Mouse (Mus musculus): ENCODE data around the gene Rab25. TPM values are rescaled to one million over a fixed set of nuclear protein-coding genes. Genes with fewer than 3 reads are reported as not detected.

The Rab25 gene
- total RNA-seq, 2 experiments from 2014 or later: not detected

DNA sequence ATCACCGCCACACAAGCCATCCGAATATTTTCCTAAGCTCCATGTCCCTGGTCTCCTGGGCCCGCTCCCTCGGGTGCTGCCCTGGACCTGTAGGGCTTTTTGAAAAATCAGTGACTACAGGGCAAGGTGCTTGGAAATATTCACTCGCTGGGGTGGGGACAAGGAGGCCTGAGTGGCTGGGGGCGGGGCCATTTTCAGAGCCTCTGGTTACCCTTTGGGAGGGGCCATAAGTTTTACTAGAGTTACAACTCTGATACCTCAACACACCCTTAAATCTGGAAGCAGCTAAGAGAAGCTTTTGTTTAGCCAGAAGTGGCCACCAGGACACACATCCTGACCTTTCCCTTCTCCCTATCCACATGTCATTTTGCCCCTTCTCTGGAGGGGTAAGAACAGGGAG is 11.0 kb downstream of the Rab25 start:
- DNase-seq (ENCODE audit: extremely low spot score in 1 of 2, low spot score in 2 of 2): no peak
- intact Hi-C loops (cut with DNase I): no loop called here
- no peak for TF ChIP-seq CTCF (IDR thresholded peaks at IDR 0.05)
- H3K4me3 ChIP-seq: peak overlapping the region; percentile 55
- peak overlapping the region; percentile 74 for H3K27ac ChIP-seq

DNA sequence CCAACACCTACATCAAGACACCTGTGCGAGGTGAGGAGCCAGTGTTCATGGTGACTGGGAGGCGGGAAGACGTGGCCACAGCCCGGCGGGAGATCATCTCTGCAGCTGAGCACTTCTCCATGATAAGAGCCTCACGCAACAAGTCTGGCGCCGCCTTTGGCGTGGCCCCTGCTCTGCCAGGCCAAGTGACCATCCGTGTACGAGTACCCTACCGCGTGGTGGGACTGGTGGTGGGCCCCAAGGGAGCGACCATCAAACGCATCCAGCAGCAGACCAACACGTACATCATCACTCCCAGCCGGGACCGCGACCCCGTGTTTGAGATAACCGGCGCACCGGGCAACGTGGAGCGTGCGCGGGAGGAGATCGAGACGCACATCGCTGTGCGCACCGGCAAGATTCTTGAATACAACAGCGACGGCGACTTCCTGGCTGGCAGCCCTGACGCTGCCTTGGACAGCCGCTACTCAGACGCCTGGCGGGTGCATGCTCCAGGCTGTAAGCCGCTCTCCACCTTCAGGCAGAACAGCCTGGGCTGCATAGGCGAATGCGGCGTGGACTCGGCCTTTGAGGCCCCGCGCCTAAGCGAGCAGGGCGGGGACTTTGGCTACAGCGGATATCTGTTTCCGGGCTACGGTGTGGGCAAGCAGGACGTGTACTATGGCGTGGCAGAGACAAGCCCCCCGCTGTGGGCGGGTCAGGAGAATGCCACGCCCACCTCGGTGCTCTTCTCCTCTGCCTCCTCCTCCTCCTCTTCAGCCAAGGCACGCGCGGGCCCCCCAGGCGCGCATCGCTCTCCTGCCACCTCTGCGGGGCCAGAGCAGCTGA is 11.8 kb downstream of the Rab25 start:
- intact Hi-C loops (cut with DNase I): no loop called here
- H3K27ac ChIP-seq: peak overlapping the region; percentile 83
- TF ChIP-seq CTCF (IDR thresholded peaks at IDR 0.05): no peak

DNA sequence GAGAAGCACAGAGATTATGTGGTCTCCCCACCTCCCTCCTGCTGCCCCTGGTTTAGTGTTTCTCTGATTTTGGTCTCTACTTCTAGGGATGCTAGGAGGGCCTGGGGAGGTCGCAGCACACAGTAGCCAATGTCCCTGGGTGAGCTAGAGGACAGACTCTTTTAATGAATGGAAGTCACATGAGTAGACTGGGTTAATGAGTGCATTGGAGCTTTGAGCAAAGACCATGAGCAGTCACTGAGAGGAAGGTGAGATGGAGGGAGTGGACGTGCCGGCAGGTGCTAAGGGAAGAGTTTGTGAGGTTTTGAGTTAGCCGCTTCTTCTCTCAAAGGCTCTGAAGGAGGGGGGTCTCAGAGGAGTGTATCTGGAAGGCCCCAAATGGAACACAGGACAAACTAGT is 12.6 kb downstream of the Rab25 start:
- intact Hi-C loops (cut with DNase I): no loop called here
- Histone ChIP-seq H3K27ac (no peak overlapping the region), H3K4me3 (no peak overlapping the region)
- no peak for TF ChIP-seq CTCF (IDR thresholded peaks at IDR 0.05)
- DNase-seq (ENCODE audit: extremely low spot score in 1 of 2, low spot score in 2 of 2): no peak

More for the DNA sequence above, 11.8 kb downstream of the Rab25 start:
- H3K4me3 ChIP-seq: peak overlapping the region; percentile 55
- DNase-seq (ENCODE audit: extremely low spot score in 1 of 2, low spot score in 2 of 2): peak; percentile 74 to 76

DNA sequence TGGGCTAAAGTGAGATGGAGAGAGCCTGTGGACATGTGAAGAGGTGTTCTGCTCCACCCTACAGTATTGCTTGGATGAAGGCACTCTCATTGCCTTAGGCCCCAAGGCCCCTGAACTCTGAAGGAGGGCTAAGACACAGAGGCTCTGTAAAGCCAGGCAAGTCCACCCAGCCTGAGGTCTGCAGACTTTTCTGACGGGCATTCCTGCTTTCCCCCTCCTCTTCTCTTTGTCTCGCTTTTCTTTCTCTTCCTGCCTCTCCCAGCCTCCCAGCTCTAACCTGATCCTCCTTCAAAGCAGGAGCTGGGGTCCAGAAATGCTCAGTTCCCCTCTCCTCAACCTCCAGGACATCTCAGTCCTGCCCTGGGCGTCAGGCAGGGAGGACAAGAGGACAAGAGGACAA is 13.1 kb downstream of the Rab25 start:
- H3K4me3 ChIP-seq: no peak overlapping the region
- no peak for TF ChIP-seq CTCF (IDR thresholded peaks at IDR 0.05)
- no peak overlapping the region for H3K27ac ChIP-seq
- intact Hi-C loops (cut with DNase I): no loop called here
- no peak for DNase-seq (ENCODE audit: extremely low spot score in 1 of 2, low spot score in 2 of 2)

DNA sequence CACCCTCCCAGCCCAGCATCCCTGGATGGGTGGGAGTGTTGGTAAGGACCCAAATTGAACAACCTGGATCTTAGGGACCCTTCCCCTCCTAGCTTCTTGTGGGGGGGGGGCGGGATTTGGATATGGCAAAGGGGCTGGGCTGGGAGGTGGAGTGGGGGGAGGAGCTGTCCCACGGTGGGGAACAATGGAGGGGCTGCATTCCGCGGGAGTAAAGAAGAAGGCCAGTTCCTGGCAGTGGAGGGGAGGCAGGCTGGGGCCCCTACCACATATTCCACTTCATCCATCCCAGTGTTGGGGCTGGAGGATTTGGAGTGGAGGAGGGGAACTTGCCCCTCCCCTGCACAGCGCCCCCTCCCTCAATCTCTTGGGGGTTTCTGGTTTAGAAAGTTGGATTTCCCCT is 14.4 kb downstream of the Rab25 start:
- H3K4me3 ChIP-seq: no peak overlapping the region
- no peak for TF ChIP-seq CTCF (IDR thresholded peaks at IDR 0.05)
- no peak for DNase-seq (ENCODE audit: extremely low spot score in 1 of 2, low spot score in 2 of 2)
- intact Hi-C loops (cut with DNase I): no loop called here
- H3K27ac ChIP-seq: no peak overlapping the region

DNA sequence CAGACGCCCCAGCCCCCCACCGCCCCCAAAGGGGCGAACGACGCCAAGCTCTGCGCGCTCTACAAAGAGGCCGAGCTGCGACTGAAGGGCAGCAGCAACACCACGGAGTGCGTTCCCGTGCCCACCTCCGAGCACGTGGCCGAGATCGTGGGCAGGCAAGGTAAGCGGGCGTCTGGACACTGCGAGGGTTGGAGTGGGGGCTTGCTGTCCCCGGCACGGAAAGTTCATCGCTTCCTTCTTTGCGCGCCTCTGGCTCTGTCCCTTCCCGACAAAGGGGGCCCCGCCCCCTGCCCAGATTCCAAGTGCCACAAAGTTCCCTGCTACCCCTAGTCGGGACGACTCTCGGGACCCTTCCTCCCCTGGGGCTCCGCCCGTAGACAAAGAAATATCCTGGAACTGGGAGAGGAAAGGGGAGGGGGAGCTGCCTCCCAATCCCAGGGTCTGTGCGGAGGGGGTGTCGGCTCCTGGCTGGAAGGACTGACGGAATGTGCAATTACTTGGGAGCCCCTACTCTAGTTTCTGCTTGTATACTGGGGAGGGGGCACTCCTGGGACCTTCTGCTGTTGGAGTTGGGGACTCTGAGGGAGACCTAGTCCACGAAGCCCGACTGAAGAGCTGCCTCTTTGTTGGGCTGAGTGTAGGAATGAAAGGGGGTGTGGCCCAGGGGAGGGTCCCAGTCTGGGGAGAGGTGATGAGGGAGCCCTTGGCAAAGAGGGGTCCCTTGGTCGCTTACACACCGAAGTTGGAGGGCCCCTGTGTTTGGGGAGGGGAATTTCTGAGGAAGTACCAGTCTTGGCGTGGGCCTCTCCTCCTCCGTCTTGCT is 15.2 kb downstream of the Rab25 start:
- no peak overlapping the region for H3K27ac ChIP-seq
- DNase-seq (ENCODE audit: extremely low spot score in 1 of 2, low spot score in 2 of 2): no peak
- peak overlapping the region; percentile 96 for H3K4me3 ChIP-seq
- intact Hi-C loops (cut with DNase I): no loop called here
- no peak for TF ChIP-seq CTCF (IDR thresholded peaks at IDR 0.05)

DNA sequence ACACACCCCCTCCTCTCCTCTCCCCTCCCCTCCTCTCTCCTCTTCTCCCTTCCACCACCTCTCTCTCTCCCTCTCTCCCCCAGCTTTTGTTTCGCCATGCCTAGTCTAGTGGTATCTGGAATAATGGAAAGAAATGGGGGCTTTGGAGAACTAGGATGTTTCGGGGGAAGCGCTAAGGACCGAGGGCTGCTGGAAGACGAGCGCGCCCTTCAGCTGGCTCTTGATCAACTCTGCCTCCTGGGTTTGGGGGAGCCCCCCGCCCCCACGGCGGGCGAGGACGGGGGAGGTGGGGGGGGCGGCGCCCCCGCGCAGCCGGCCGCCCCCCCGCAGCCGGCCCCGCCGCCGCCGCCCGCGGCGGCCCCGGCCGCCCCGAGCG is 15.8 kb downstream of the Rab25 start, which contains the start of gene Mex3a:
Gene Mex3a (plus strand): TSS at position 97 of the 376 bp plus-strand sequence.
- Histone ChIP-seq H3K4me3 (peak within 1 kb of the TSS; percentile 96), H3K27ac (peak within 1 kb of the TSS; percentile 89)
- TF ChIP-seq CTCF (IDR thresholded peaks at IDR 0.05): no peak
- no peak for DNase-seq (ENCODE audit: extremely low spot score in 1 of 2, low spot score in 2 of 2)
- intact Hi-C loops (cut with DNase I): no loop called here

DNA sequence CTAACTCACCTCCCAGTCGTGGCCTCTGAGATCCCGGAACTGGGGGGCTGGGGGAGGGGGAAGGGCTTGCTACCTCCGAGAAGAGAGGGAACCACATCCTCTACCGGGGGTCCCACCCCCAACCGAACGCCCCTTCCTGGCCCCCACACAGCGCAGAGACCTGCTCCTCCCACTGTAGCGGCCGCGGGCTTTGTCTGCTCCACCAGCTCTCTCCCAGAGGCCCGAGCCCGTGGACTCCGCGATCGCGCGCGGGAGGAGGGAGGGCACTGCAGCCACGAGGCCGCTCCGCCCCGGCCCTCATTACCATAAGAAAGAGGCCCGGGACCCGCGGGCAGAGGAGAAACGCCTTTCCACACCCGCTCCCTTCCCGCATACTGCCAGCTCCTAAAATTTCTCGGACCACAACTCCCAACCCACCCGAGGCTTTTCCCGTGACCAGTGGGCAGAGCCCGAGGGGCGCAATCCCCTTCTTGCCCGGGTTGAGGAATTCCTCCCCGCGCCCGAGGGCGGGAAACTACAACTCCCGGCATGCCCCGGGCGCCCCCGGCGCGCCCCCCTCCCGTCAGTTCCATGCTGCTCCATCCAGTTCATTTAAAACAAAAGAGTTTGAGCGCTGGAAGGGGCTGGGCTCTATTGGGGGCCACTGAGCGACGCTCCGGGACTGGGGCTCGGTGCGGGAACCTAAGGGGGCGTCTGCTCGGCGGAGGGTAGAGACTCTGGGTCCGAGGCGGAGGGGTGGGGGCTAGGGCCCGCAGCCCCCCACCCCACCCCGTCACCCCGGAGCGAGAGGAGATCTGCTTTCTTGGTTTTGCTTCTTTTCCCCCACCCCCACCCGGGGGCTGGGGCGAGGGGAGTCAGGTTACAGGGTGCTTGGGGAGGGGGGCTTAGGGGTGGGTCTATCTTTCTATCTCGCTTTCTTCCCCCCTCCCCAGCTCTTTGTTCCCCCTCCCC is 16.5 kb downstream of the Rab25 start:
- Histone ChIP-seq H3K27ac (peak overlapping the region; percentile 89), H3K4me3 (peak overlapping the region; percentile 96)
- no peak for TF ChIP-seq CTCF (IDR thresholded peaks at IDR 0.05)
- peak; percentile 87 to 88 for DNase-seq (ENCODE audit: extremely low spot score in 1 of 2, low spot score in 2 of 2)
- intact Hi-C loops (cut with DNase I): no loop called here

DNA sequence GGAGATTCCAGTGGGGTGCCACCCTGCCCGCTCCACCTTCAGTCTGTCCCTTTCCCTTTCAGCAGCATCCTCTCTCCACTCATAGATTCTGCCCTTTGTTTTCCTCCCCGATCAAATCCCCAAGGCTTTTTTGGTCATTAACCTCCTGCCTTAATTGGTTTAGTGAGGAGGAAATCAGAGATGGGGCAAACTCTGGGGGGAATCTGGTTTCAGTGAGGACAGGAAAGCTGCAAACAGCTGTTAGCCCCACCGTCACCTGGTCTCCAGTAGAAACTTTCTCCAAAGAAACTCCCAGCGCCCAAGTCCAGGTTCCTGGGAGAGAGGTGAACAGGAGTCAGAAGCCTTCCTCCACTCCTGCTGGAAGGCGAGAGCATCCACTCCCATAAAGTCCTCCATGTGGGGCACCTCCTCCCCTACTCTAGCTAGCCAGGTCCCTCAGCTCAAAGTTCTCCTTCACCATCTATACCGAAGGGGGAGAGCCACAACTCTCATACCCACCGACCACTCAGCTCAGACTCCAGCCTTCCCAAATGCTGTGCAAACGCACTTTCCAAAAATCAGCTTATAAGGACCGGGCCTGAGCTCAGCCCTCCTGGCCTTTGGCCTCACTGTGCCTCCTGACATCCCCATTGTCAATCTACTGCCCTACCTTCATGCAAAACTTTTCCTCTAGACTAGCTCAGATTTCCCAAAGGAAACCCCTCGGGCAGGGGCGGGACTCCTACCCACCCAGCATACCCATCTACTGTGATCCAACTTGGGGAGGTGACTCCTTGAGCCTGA is 17.8 kb downstream of the Rab25 start:
- intact Hi-C loops (cut with DNase I): no loop called here

DNA sequence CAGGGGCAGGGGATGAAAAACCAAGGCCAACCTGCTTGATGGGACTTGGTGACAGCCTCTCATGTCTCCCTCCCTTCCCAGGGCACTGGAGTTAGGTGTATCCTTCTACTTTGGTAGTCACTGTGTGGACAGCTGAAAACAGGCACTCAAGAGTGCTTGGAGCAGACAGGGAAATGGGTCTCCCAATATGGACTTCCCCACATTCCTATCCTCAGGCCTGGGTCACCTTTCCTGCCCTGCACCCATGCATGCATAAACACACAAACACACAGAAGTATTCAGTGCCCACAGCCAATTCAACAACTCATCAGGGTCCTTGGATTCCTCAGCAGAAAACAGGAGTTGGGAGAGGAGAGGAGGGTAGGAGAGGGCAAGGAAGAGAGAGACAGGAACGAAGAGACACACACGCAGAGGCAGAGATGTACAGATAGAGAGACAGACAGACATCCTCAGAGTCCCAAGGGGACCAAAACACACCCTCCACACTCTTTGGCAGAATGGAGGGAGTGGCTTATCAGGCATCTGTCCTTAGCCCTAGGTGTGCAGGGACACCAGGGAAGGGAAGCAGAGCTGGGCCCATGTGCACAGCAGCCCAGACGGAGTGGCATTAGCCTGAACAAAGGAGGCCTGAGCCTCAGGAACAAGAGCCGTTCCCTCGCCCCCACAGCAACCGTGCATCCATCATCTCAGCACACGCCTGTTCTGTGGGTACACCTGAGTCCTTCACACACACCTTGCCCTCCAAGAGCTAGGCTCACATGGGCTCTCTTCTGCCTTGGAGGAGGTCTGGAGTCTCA is 18.7 kb downstream of the Rab25 start:
- DNase-seq (ENCODE audit: extremely low spot score in 1 of 2, low spot score in 2 of 2): no peak
- intact Hi-C loops (cut with DNase I): loop anchor here (5.0 kb wide), 1 partner anchor 122 kb away; no protein-coding TSS in a partner anchor
- TF ChIP-seq CTCF (IDR thresholded peaks at IDR 0.05): no peak
- Histone ChIP-seq H3K27ac (no peak overlapping the region), H3K4me3 (no peak overlapping the region)

More for the DNA sequence above, 17.8 kb downstream of the Rab25 start:
- Histone ChIP-seq H3K4me3 (no peak overlapping the region), H3K27ac (no peak overlapping the region)
- TF ChIP-seq CTCF (IDR thresholded peaks at IDR 0.05): no peak
- DNase-seq (ENCODE audit: extremely low spot score in 1 of 2, low spot score in 2 of 2): no peak

Data from left cerebral cortex, adult 2 months (tissue).